Mouse (Mus musculus) cerebellum, adult 18-20 months (tissue): ENCODE results near the gene Mrps6.
A peak's percentile ranks its signal among the peaks of the same experiment; 100 is the strongest.

Experiments used
- DNase-seq, 2 experiments: peaks; one replicate each; pipeline ENCODE4 v3.0.0; 2021

Mrps6 gene

GRCm38 (mm10) chr16:92057852-92058643 is at the start of gene Mrps6, which contains the start of the genes Gm49711 and Slc5a3:
Mrps6 (plus strand) TSS chr16:92058270.
Gm49711 (plus strand) TSS chr16:92058316.
Slc5a3 (plus strand) TSS chr16:92058322.
- peak; percentile 81 to 92 for DNase-seq

- no peak for DNase-seq
Observed at GRCm38 (mm10) chr16:92009586-92009985, 48.5 kb upstream of the Mrps6 start.

- DNase-seq: no peak
Observed at GRCm38 (mm10) chr16:92016792-92017191, 41.3 kb upstream of the Mrps6 start.

GRCm38 (mm10) chr16:92019141-92020118 is 38.6 kb upstream of the Mrps6 start:
- peak; percentile 11 to 19 for DNase-seq

- DNase-seq: no peak
Observed at GRCm38 (mm10) chr16:92021656-92022400, 36.2 kb upstream of the Mrps6 start.

- no peak for DNase-seq
Observed at GRCm38 (mm10) chr16:92022494-92023283, 35.4 kb upstream of the Mrps6 start.

- no peak for DNase-seq
Observed at GRCm38 (mm10) chr16:92033286-92033685, 24.8 kb upstream of the Mrps6 start.

- DNase-seq: no peak
Observed at GRCm38 (mm10) chr16:92034676-92035075, 23.4 kb upstream of the Mrps6 start.

GRCm38 (mm10) chr16:92036701-92037100 is 21.4 kb upstream of the Mrps6 start:
- no peak for DNase-seq

- no peak for DNase-seq
Observed at GRCm38 (mm10) chr16:92037891-92038607, 20.0 kb upstream of the Mrps6 start.

GRCm38 (mm10) chr16:92039421-92039820 is 18.6 kb upstream of the Mrps6 start:
- no peak for DNase-seq

GRCm38 (mm10) chr16:92039966-92040365 is 18.1 kb upstream of the Mrps6 start:
- DNase-seq: no peak

GRCm38 (mm10) chr16:92051777-92052310 is 6.2 kb upstream of the Mrps6 start:
- DNase-seq: no peak

- DNase-seq: no peak
Observed at GRCm38 (mm10) chr16:92052569-92052968, 5.5 kb upstream of the Mrps6 start.

GRCm38 (mm10) chr16:92056711-92057110 is 1.4 kb upstream of the Mrps6 start:
- no peak for DNase-seq

- peak in 1 of 2 experiments; percentile 6 for DNase-seq
Observed at GRCm38 (mm10) chr16:92057456-92057851, 616 bp upstream of the Mrps6 start.

- peak in 1 of 2 experiments; percentile 16 for DNase-seq
Observed at GRCm38 (mm10) chr16:92058644-92059620, 862 bp downstream of the Mrps6 start.

- DNase-seq: no peak
Observed at GRCm38 (mm10) chr16:92060213-92060612, 2.1 kb downstream of the Mrps6 start.

- no peak for DNase-seq
Observed at GRCm38 (mm10) chr16:92061586-92061985, 3.5 kb downstream of the Mrps6 start.

GRCm38 (mm10) chr16:92062832-92063231 is 4.8 kb downstream of the Mrps6 start:
- DNase-seq: no peak
